Mouse (Mus musculus): Measurements from ENCODE around the gene Akap8.

The Akap8 gene

GRCm38 (mm10) chr17:32320597-32321389 is at the start of gene Akap8:
TSS of gene Akap8 (minus strand) at chr17:32321238.
- DNase-seq (ENCODE audit: low read depth, low spot score), result peak; percentile 98

- no peak for DNase-seq (ENCODE audit: low read depth, low spot score)
Measured at GRCm38 (mm10) chr17:32368991-32369578, 48.0 kb upstream of the Akap8 start.

GRCm38 (mm10) chr17:32367706-32368105 is 46.7 kb upstream of the Akap8 start:
- no peak for DNase-seq (ENCODE audit: low read depth, low spot score)

- DNase-seq (ENCODE audit: low read depth, low spot score), result no peak
Measured at GRCm38 (mm10) chr17:32365296-32365695, 44.3 kb upstream of the Akap8 start.

- no peak for DNase-seq (ENCODE audit: low read depth, low spot score)
Measured at GRCm38 (mm10) chr17:32364850-32365249, 43.8 kb upstream of the Akap8 start.

- peak; percentile 94 for DNase-seq (ENCODE audit: low read depth, low spot score)
Measured at GRCm38 (mm10) chr17:32364331-32364730, 43.3 kb upstream of the Akap8 start.

- no peak for DNase-seq (ENCODE audit: low read depth, low spot score)
Measured at GRCm38 (mm10) chr17:32363821-32364301, 42.8 kb upstream of the Akap8 start.

GRCm38 (mm10) chr17:32362686-32363085 is 41.6 kb upstream of the Akap8 start:
- no peak for DNase-seq (ENCODE audit: low read depth, low spot score)

- DNase-seq (ENCODE audit: low read depth, low spot score), result no peak
Measured at GRCm38 (mm10) chr17:32359928-32360327, 38.9 kb upstream of the Akap8 start.

GRCm38 (mm10) chr17:32358943-32359340 is 37.9 kb upstream of the Akap8 start:
- DNase-seq (ENCODE audit: low read depth, low spot score), result no peak

- DNase-seq (ENCODE audit: low read depth, low spot score), result no peak
Measured at GRCm38 (mm10) chr17:32358192-32358942, 37.3 kb upstream of the Akap8 start.

GRCm38 (mm10) chr17:32356766-32357760 is 36.0 kb upstream of the Akap8 start:
- no peak for DNase-seq (ENCODE audit: low read depth, low spot score)

GRCm38 (mm10) chr17:32356281-32356680 is 35.2 kb upstream of the Akap8 start:
- no peak for DNase-seq (ENCODE audit: low read depth, low spot score)

- DNase-seq (ENCODE audit: low read depth, low spot score), result no peak
Measured at GRCm38 (mm10) chr17:32355031-32355430, 34.0 kb upstream of the Akap8 start.

GRCm38 (mm10) chr17:32354211-32354610 is 33.2 kb upstream of the Akap8 start:
- no peak for DNase-seq (ENCODE audit: low read depth, low spot score)

- no peak for DNase-seq (ENCODE audit: low read depth, low spot score)
Measured at GRCm38 (mm10) chr17:32353696-32354095, 32.7 kb upstream of the Akap8 start.

- DNase-seq (ENCODE audit: low read depth, low spot score), result no peak
Measured at GRCm38 (mm10) chr17:32351726-32352125, 30.7 kb upstream of the Akap8 start.

GRCm38 (mm10) chr17:32351269-32351668 is 30.2 kb upstream of the Akap8 start:
- no peak for DNase-seq (ENCODE audit: low read depth, low spot score)

GRCm38 (mm10) chr17:32350382-32350983 is 29.4 kb upstream of the Akap8 start, which contains the start of gene Akap8l:
TSS of gene Akap8l (minus strand) at chr17:32350607.
- DNase-seq (ENCODE audit: low read depth, low spot score), result peak; percentile 97

GRCm38 (mm10) chr17:32349851-32350381 is 28.9 kb upstream of the Akap8 start:
- peak; percentile 11 for DNase-seq (ENCODE audit: low read depth, low spot score)
